ENCODE assay signal across 8 mouse cellular contexts in genomic region chr7:6918267-6918666, GRCm38 (mm10).
DNase-seq lines count a peak whose midpoint lies in the region; ATAC-seq and TF ChIP-seq lines count a peak whose summit lies in the region.

No protein-coding gene starts in this region.

- TF ChIP-seq CTCF in bone marrow, adult 2 months (IDR thresholded peaks at IDR 0.05; ENCODE audit: control insufficient read depth, insufficient read depth, low read length), result 0 out of 2 replicates have a peak, but pooled peaks have one; percentile 19

- H3K4me2 ChIP-seq in embryonic facial prominence, embryonic 14.5 days (ENCODE audit: low read depth, low read length), result 0 out of 2 replicates have a peak overlapping the region, but pooled peaks have one; percentile 15
- no peak overlapping the region for H3K4me2 ChIP-seq in limb, embryonic 12.5 days
- no peak overlapping the region for H3K4me2 ChIP-seq in midbrain, embryonic 16.5 days (ENCODE audit: low read length)
- no peak overlapping the region for H3K4me2 ChIP-seq in stomach, embryonic 16.5 days (ENCODE audit: low read depth, low read length)

- no peaks in the 10 kb centered on the region for H3K4me1 ChIP-seq in bone marrow, adult 2 months (ENCODE audit: control insufficient read depth, insufficient read depth, low read length)
- H3K4me1 ChIP-seq in embryonic facial prominence, embryonic 14.5 days (ENCODE audit: control insufficient read depth, insufficient read depth, low read length), result peaks cover 13% of the 10 kb centered on the region
- peaks cover 44% of the 10 kb centered on the region for H3K4me1 ChIP-seq in heart, embryonic 10.5 days
- H3K4me1 ChIP-seq in limb, embryonic 12.5 days (replicated peaks), result peaks cover 26% of the 10 kb centered on the region
- H3K4me1 ChIP-seq in midbrain, embryonic 16.5 days (ENCODE audit: control insufficient read depth, insufficient read depth, low read length), result peaks cover 23% of the 10 kb centered on the region
- peaks cover 7% of the 10 kb centered on the region for H3K4me1 ChIP-seq in stomach, embryonic 16.5 days (ENCODE audit: control insufficient read depth, insufficient read depth, low read length)

- ATAC-seq in embryonic facial prominence, embryonic 14.5 days (ENCODE audit: low read depth), result peak; percentile 68
- no peak for ATAC-seq in limb, embryonic 12.5 days (ENCODE audit: insufficient number of reproducible peaks, insufficient read depth, low FRiP score, low TSS enrichment, low read depth)
- peak; percentile 63 for ATAC-seq in midbrain, embryonic 16.5 days
- ATAC-seq in stomach, embryonic 16.5 days (ENCODE audit: insufficient read depth, low FRiP score), result peak; percentile 72

- 14% methylated on average over 10 of the region's 10 CpGs for WGBS in bone marrow, adult 2 months
- WGBS in embryonic facial prominence, embryonic 14.5 days, result 10% methylated on average over 10 of the region's 10 CpGs
- whole genome bisulfite sequencing in heart, embryonic 10.5 days, result 16% methylated on average over 10 of the region's 10 CpGs
- 11% methylated on average over 10 of the region's 10 CpGs for WGBS in limb, embryonic 12.5 days
- WGBS in midbrain, embryonic 16.5 days, result 10% methylated on average over 10 of the region's 10 CpGs
- 6% methylated on average over 10 of the region's 10 CpGs for WGBS in stomach, embryonic 16.5 days

- no peaks in the 10 kb centered on the region for H3K27me3 ChIP-seq in embryonic facial prominence, embryonic 14.5 days (replicated peaks; ENCODE audit: control insufficient read depth, insufficient read depth, low read length)
- H3K27me3 ChIP-seq in heart, embryonic 10.5 days (ENCODE audit: insufficient read depth, poor library complexity, severe bottlenecking), result no peaks in the 10 kb centered on the region
- H3K27me3 ChIP-seq in limb, embryonic 12.5 days, result no peaks in the 10 kb centered on the region
- H3K27me3 ChIP-seq in midbrain, embryonic 16.5 days (ENCODE audit: control insufficient read depth, insufficient read depth, low read depth, low read length), result no peaks in the 10 kb centered on the region
- no peaks in the 10 kb centered on the region for H3K27me3 ChIP-seq in stomach, embryonic 16.5 days (ENCODE audit: control insufficient read depth, insufficient read depth, low read length)

- H3K4me3 ChIP-seq in bone marrow, adult 2 months (replicated peaks; ENCODE audit: control insufficient read depth, low read depth, low read length), result no peak overlapping the region
- H3K4me3 ChIP-seq in embryonic facial prominence, embryonic 14.5 days (ENCODE audit: low read depth, low read length), result no peak overlapping the region
- H3K4me3 ChIP-seq in heart, embryonic 10.5 days, result no peak overlapping the region
- no peak overlapping the region for H3K4me3 ChIP-seq in limb, embryonic 12.5 days (replicated peaks)
- no peak overlapping the region for H3K4me3 ChIP-seq in midbrain, embryonic 16.5 days (ENCODE audit: low read depth, low read length)
- no peak overlapping the region for H3K4me3 ChIP-seq in stomach, embryonic 16.5 days (replicated peaks; ENCODE audit: low read length)

- H3K9ac ChIP-seq in embryonic facial prominence, embryonic 14.5 days (ENCODE audit: low read depth, low read length), result 0 out of 2 replicates have a peak overlapping the region, but pooled peaks have one; percentile 30
- no peak overlapping the region; the same call in 1 of the 2 replicates for H3K9ac ChIP-seq in limb, embryonic 12.5 days (replicated peaks)
- no peak overlapping the region for H3K9ac ChIP-seq in midbrain, embryonic 16.5 days (ENCODE audit: low read depth, low read length)
- H3K9ac ChIP-seq in stomach, embryonic 16.5 days (ENCODE audit: low read length), result no peak overlapping the region

- no peaks in the 10 kb centered on the region for H3K9me3 ChIP-seq in embryonic facial prominence, embryonic 14.5 days (ENCODE audit: control insufficient read depth, low read length)
- H3K9me3 ChIP-seq in heart, embryonic 10.5 days, result no peaks in the 10 kb centered on the region
- H3K9me3 ChIP-seq in limb, embryonic 12.5 days, result no peaks in the 10 kb centered on the region
- no peaks in the 10 kb centered on the region for H3K9me3 ChIP-seq in midbrain, embryonic 16.5 days (replicated peaks; ENCODE audit: control insufficient read depth, low read length, poor library complexity, severe bottlenecking)
- no peaks in the 10 kb centered on the region for H3K9me3 ChIP-seq in stomach, embryonic 16.5 days (replicated peaks; ENCODE audit: control insufficient read depth, low read length)

- no peaks in the 10 kb centered on the region for H3K36me3 ChIP-seq in embryonic facial prominence, embryonic 14.5 days (ENCODE audit: control insufficient read depth, insufficient read depth, low read length)
- H3K36me3 ChIP-seq in heart, embryonic 10.5 days, result no peaks in the 10 kb centered on the region
- H3K36me3 ChIP-seq in limb, embryonic 12.5 days, result no peaks in the 10 kb centered on the region
- no peaks in the 10 kb centered on the region for H3K36me3 ChIP-seq in midbrain, embryonic 16.5 days (ENCODE audit: control insufficient read depth, insufficient read depth, low read length)
- no peaks in the 10 kb centered on the region for H3K36me3 ChIP-seq in stomach, embryonic 16.5 days (ENCODE audit: control insufficient read depth, insufficient read depth, low read length)

- TF ChIP-seq POLR2A in bone marrow, adult 2 months (IDR thresholded peaks at IDR 0.05; ENCODE audit: borderline replicate concordance, control insufficient read depth, low read depth, low read length), result no peak

- peak; percentile 12 to 37 for DNase-seq in B cell, adult 2 months
- peak; percentile 91 for DNase-seq in embryonic facial prominence, embryonic 14.5 days (ENCODE audit: low spot score)
- DNase-seq in heart, embryonic 10.5 days (ENCODE audit: low spot score), result peak; percentile 92
- peak; percentile 82 for DNase-seq in kidney, adult 9 months

- H3K27ac ChIP-seq in bone marrow, adult 2 months (ENCODE audit: control insufficient read depth, insufficient read depth, low read depth, low read length, poor library complexity), result no peak overlapping the region
- H3K27ac ChIP-seq in embryonic facial prominence, embryonic 14.5 days (replicated peaks; ENCODE audit: low read depth, low read length), result peak overlapping the region; percentile 58; the same call in 1 of the 2 replicates
- peak overlapping the region; percentile 82 for H3K27ac ChIP-seq in heart, embryonic 10.5 days
- peak overlapping the region; percentile 24 for H3K27ac ChIP-seq in limb, embryonic 12.5 days
- peak overlapping the region; percentile 38 for H3K27ac ChIP-seq in midbrain, embryonic 16.5 days (ENCODE audit: low read length)
- H3K27ac ChIP-seq in stomach, embryonic 16.5 days (ENCODE audit: low read length), result no peak overlapping the region

Comparison
In these comparisons a context has a peak if more than half of its experiments do, and no peak if none do; other contexts are left out.
1. DNase-seq: peak in every context shown above with its lines; median percentile 92 in heart, embryonic 10.5 days; 91 in embryonic facial prominence, embryonic 14.5 days; 82 in kidney, adult 9 months; 24 in B cell, adult 2 months.
2. H3K27ac ChIP-seq: peak in embryonic facial prominence, embryonic 14.5 days (single experiment), heart, embryonic 10.5 days (single experiment), limb, embryonic 12.5 days (single experiment) and midbrain, embryonic 16.5 days (single experiment); none in bone marrow, adult 2 months (single experiment) and stomach, embryonic 16.5 days (single experiment).